Mouse (Mus musculus) CH12.LX (cell line): ENCODE measurements around the gene Slc25a34.

Experiments used
- CHD1 ChIP-seq: IDR thresholded peaks from 2 replicates; pipeline ENCODE4 v1.6.1; 2012; ENCODE audit warnings: low read depth, low read length, improper control_type of control experiment, inconsistent platforms
- E2F4 ChIP-seq: IDR thresholded peaks from 2 replicates; pipeline ENCODE4 v1.6.1; 2011; ENCODE audit warnings: low read depth, low read length, improper control_type of control experiment; ENCODE audit not compliant: insufficient replicate concordance
- GABPA ChIP-seq: IDR thresholded peaks from 2 replicates; pipeline ENCODE4 v1.6.1; 2012; ENCODE audit warnings: low read depth, low read length, improper control_type of control experiment, inconsistent platforms; ENCODE audit not compliant: insufficient replicate concordance
- MAFK ChIP-seq: IDR thresholded peaks from 2 replicates; pipeline ENCODE4 v1.6.1; 2011; ENCODE audit warnings: low read length, improper control_type of control experiment; ENCODE audit not compliant: insufficient replicate concordance
- POLR2A ChIP-seq: IDR thresholded peaks from 2 replicates; pipeline ENCODE4 v1.6.1; 2011; ENCODE audit warnings: low read depth, mild to moderate bottlenecking, improper control_type of control experiment, low read length
- TCF12 ChIP-seq: IDR thresholded peaks from 2 replicates; pipeline ENCODE4 v1.6.1; 2014; ENCODE audit warnings: low read depth, mild to moderate bottlenecking, inconsistent platforms, low read length, improper control_type of control experiment
- USF2 ChIP-seq: conservative IDR thresholded peaks from 2 replicates; pipeline ENCODE4 v1.6.1; 2011; ENCODE audit warnings: low read depth, low read length, improper control_type of control experiment

- TF ChIP-seq TCF12: no peak
- no peak for TF ChIP-seq MAFK
- TF ChIP-seq POLR2A: no peak
- no peak for TF ChIP-seq E2F4
- no peak for TF ChIP-seq GABPA
- TF ChIP-seq USF2: no peak
- TF ChIP-seq CHD1: no peak
These were observed 26.8 kb downstream of the Slc25a34 start for GRCm38 (mm10) chr4:141596700-141597328.
